Mouse (Mus musculus) adrenal gland, adult 8-10 months (tissue): Measurements from ENCODE around the gene Fryl. TPM values are rescaled to one million over a fixed set of nuclear protein-coding genes. Genes with fewer than 3 reads are reported as not detected.

Experiments used
- DNase-seq: peaks from one replicate; pipeline ENCODE4 v3.0.0; 2022
- total RNA-seq, 4 experiments: library from RNA; stranded (reverse); gene quantifications; 2 replicates each; pipeline ENCODE4 v1.2.4; 2022

Gene Fryl
- 10 to 100 TPM; 39.3 to 67.3 (median 51.1) TPM for total RNA-seq

DNA sequence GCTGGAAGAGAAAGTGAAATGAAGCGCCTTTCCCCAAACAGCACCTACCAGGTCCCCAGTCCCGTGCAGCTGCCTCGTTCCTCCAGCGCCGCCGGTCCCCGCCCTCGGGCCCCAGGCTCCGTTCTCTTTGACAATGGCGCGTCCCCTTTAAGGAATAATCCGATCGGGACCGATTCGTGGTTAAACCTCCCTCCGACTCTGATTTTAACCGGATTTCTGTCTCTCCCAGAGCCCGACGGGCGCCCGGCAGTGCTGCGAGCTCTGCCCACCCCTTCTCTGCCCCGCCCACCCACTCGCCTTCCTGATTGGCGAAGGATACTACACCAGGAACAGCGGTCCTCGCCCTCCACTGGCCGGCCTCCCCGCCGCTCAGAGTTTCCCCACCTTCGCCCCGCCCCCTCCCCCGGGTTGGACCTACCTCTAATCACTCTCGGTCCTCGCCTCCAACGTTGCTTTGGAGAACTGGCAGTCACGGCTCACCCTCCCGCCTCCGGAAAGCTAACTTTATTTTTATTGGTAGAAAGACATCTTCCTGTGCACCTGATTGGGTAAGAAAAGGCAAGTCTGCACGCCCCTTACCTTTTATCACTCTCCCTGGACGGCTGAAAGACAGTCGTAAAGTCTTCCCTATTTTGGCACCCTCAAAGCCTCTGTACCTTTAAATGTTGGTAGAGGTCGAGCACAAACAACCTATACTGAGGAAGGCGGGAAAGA is at the start of gene Fryl:
TSS of gene Fryl (minus strand) at position 268 of the 714 bp plus-strand sequence.
- peak; percentile 96 for DNase-seq

DNA sequence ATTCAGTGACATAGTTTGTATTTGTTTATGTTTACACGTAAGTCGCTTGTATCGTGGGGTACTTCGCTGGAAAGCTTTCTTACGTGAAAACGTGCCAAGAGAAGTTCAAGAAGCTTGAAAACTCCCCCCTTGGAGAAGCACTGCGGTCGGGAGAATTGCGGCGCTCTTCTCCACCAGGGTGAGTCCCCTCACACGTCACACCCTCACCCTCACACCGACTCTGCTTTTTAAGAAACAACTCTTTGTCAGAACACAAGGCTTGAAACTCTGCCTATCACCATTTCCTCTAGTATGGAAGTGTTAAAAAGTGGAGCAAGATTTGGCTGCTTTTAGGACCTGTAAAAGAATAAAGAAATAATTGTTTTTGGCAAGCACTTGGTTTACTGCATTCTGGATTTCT is 48.1 kb upstream of the Fryl start:
- no peak for DNase-seq

DNA sequence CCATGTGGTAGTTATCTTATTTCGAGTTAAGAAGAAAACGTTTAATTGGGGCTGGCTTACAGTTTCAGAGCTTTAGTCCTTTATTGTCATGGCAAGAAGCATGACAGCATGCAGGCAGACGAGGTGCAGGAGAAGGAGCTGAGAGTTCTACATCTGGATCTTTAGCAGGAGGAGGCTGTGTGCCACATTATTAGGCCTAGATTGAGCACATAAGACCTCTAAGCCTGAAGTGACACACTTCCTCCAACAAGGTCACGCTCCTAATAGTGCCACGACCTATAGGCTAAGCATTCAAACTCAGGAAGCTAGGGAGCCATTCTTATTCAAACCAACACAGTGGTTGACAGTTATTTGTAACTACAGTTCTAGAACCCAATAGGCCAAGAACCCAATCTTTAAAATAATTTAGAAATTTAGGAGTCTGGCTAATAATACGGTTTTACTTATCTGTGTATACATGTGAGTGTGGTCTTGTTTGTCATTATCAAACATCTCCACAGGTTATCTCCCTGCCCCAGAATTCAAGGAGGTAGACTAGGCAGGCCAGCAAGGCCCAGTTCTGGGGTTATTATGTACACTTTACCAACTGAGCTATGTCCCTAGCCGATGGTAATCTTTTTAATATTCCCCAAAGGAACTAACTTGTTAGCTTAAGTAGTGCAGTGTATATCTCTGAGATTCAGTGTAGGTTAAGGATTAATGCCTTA is 45.3 kb upstream of the Fryl start:
- DNase-seq: no peak

DNA sequence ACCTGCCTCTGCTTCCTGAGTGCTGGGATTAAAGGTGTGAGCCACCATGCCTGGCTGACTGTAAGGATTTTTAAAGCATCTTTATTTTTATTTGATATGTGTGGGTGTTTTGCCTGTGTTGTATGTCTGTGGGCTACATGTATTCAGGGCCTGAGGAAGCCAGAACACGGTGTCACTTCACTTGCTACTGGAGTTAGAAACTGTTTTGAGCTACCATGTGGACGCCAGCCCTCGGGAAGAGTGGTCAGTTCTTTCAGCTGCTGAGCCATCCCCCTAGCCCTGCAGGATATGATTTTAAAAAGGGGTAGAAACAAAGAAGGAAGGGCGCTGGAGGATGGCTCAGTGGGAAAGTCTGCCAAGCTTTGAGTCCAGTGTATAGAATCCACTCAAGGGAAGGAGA is 39.5 kb upstream of the Fryl start:
- DNase-seq: no peak

DNA sequence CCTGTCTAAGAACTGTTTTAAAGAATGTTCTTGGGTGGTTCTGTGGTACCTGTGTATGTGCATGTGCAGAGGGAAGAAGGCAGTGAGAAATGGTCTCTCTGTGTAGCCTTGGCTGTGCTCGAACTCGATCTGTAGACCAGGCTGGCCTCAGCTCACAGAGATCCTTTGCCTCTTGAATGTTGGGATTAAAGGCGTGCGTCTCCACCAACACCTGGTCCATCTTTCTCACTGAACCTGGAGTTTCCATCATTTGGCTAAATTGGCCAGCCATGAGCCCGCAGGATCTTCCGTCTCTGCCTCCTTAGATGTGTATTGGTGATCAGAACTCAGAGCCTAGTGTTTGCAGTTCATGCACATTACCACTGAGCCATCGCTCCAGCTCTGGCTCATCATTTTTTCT is 38.6 kb upstream of the Fryl start:
- no peak for DNase-seq

DNA sequence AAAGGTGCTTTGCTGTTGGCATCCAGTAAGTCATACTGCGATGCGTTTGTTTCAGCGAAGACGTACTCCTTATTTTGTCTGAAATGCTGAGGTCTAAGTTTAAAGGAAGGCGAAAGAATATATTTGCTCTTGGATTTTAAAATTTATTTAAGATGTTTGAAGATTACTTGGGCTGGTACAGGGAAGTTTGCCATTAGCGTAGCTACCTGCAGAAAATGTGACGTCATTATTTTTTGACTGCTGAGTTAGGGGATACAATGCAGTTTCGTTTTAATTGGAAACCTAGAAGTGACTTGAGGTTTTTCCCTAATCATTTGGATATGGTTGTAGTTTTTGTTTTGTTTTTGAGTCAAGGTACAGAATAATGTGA is 37.0 kb upstream of the Fryl start:
- no peak for DNase-seq

DNA sequence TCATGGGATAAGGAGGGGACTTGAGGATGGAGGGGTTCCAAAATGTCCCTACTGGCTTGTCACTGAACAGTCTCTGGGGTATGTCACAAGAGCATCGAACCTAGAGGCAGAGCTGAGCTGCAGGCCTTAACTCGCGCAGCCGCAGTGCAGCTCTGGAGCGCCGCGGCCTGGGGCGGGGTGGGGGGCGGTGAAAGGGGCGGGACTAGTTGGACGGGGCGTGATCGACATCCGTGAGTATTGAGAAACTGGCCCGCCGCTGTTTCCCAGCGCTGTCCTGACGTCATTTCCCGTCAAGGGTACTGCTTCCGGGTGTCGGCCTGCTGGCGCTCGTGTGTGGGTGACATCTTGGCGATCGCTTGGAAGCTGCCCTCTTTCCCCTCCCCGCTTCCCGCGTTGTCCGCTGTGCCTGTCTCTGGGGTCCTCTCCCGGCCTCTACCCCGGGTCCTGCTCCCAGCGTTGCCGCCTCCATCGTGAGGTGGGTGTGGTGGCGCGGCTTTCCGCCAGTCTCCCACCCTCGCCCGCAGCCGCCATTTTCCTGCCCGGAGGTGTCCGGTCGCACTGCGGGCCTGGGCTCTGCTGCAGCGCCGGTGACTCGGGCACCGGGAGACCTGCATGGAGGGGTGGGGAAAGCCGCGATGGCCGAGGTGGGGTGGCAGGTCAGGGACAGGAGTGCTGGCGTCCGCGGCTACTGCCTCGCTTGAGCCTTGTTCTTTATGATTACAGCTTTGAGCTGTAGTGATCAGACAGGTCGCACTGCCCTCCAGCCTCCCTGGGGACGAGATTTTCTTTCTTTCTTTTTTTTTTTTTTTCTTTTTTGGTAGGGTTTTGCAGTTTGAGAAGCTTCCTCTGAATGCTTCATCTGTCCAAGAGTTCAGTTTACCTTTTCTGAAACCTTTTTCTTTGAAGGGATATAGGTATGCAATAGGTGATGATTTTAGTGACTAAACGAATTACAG is 36.4 kb upstream of the Fryl start, which contains the start of gene Ociad1:
TSS of gene Ociad1 (plus strand) at position 283 of the 956 bp plus-strand sequence.
- DNase-seq: peak; percentile 93

DNA sequence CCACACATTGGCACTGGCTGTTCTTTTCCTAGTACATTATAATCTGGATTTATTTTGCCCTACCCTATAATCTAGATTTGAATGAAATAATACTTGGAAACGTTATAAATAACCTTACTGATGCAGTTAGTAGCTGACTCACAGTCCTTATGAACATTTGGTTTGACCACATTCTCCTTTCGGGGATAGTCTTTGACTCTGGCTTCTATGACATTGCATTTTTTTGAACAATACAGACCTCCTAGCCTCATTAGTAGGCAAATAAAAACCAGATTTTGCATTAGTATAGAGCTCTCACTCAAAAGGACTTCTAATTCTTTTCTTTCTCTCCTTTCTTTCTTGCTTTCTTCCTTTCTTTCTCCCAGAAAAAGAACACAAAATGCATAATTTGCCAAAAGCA is 33.5 kb upstream of the Fryl start:
- no peak for DNase-seq

DNA sequence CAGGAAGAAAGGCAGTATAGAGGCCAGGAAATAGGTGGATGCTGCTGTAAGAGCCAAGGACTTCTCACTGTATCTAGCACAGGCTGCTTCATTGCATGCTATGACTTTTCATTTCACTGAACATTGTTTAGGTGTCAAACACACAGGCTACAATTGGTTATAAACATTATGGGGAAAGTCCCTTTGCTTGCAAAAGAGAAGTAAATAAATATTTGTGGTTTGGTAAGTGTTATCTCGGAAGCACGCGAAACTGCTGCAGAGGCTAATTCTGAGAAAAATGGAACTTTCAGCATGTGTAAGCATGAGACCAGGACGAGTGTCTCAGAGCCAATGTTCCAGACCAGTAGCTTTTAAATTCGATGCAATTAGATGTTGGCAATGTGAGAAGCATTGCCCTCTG is 30.2 kb upstream of the Fryl start:
- DNase-seq: no peak

DNA sequence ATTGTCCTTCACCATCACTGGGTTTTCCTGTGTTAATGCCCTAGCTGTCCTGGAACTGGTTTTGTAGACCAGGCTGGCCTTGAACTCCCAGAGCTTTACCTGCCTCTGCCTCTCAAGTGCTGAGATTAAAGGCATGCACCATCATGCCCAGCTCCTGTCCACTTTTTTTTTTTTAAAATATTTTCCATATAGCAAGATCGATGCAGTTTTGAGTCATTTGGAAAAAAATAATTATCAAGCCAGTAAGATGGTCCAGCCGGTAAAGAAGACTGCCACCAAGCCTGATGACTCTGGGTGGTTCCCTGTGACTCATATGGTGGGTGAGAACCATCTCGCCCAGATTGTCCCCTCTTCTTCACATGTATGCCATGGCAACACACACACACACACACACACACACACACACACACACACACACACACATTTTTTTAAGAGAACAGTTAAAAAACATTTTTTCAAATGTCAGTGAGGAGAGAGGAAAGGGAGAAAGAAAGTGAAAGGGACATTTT is 29.1 kb upstream of the Fryl start:
- DNase-seq: no peak

DNA sequence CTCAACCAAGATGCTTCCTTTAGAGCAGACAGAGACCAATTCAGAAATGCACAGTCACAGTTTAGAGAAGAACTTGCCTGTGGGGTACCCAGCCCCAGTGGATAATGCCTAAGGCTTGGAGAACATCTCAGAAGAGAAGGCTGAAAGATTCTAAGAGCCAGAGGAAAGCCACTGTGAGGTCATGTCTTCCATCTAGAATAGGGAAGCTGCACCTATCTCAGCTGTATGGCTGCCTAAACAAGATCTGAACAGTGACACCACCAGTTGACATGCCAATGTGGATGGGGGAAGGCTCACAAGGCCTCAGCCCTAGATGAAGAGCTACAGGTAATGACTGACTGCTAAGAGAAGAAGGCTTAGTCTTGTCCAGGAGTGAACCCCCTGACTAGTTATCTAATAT is 27.6 kb upstream of the Fryl start:
- no peak for DNase-seq

DNA sequence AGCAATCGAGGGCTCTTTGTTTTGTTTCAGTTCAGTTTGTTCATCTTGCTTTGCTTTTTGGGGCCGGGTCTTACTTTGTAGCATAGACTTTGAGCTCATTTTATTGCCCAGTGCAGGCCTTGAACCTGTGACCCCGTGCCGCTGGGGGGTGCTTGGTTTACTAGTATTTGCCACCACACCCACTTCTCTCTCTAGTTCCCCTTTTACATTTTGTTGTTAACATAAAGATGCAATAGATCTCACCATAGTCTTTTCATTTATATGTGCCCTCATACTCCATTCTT is 24.1 kb upstream of the Fryl start:
- DNase-seq: no peak

DNA sequence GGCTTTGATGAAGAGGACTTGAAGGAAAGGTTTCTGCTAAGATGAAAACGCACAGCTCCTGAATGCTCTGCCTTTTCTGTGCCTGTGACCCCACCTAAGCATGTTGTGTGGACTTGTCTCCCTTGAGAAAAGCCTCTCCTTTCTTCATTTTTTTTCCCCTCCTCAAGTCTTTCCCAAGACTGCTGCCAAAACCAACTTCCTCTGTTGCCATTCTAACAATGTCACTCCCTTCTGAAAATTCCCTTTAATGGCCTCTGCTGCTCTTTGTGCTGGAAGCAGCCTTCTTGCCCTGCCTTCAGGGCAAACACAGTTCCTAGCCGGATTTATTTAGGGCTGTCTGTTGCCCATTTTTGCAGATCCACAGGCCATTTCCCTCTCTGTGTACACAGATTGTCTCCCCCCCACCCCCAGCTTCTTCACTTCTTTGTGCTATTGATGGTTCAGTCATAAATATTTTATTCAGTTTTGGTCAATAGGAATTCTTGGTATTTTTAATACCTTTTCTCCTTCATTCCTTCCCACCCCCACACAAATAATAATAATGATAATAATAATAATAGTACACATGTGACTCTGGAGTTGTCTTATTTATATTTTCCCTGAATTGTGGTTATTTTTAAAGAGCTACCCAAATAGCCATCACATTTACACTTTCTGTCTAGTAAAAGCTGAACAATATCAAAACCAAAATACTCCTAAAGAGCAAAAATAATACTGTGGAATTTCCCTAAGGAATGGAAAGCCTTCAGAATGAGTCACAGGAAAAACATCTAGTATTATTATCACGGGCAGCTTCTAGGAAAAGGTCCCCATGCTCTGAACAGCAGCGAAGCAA is 23.5 kb upstream of the Fryl start:
- DNase-seq: no peak

DNA sequence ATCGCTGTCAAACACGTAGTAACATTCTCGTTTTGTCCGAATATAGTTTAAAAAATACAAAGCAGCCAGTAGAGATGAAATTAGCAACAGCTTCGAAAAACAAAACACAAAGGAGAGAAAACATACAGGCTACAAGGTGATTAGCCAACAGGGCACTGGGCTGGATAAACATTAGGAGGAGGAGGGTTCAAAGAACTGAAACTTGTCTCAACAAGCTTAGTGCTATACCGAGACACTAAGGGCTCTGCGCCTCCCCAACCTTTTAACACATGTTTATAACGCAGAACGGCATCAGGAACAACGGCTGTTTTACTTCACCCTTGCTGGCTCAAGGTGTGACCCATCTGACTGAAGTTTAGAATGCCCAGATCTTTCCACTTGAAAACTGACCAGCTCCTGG is 22.8 kb upstream of the Fryl start:
- DNase-seq: no peak

DNA sequence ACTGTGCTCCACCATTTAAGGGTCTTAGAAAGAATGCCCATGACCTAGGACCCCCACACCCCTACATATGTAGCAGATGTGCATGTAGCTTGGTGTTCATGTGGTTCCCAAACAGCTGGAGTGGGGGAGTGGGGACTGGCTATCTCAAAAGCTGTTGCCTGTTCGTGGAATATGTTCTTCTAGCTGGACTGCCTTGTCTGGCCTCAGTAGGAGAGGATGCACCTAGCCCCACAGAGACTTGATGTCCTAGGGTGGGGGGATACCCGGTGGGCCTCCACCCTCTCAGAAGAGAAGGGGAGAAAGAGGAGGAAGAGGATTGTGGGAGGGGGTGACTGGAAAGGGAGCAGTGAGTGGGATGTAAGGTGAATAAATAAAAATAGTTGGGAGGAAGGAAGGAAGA is 18.5 kb upstream of the Fryl start:
- no peak for DNase-seq

DNA sequence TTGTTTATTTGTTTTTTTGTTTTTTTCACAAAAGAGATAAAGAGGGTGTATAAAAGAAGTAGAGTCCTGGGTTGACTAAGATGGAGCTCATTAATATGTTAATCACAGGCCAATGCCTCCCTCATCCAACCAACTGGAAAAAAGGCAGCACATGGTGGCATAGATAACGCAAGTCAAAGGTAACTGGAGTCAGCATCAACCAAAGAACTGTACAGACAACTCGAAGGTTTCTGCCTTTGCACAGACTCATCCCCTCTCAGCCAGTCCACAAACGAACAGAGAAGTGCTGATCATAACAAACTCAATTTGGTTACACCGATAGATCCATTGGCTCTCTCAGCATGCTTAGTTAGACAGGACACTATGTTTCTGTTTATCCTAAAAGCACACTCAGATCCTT is 16.8 kb upstream of the Fryl start:
- no peak for DNase-seq

DNA sequence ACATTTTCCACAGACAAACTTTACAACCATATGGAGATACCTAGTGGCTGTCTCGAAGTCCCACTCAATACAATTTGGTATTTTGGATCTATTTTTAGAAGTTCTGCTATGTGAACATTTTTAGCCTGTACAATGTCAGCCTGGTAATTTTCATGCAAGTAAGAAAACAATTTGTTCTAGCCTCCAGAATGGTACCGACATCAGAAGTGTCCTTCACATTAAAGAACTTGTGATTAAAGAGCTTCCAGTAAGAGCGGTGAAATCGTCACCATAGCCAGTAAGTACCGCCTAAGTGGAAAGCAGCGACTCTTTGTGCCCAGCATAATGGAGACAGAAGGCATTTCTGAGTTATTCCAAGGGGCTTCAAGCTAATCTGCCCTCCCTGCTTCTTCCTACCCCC is 14.2 kb upstream of the Fryl start:
- no peak for DNase-seq

DNA sequence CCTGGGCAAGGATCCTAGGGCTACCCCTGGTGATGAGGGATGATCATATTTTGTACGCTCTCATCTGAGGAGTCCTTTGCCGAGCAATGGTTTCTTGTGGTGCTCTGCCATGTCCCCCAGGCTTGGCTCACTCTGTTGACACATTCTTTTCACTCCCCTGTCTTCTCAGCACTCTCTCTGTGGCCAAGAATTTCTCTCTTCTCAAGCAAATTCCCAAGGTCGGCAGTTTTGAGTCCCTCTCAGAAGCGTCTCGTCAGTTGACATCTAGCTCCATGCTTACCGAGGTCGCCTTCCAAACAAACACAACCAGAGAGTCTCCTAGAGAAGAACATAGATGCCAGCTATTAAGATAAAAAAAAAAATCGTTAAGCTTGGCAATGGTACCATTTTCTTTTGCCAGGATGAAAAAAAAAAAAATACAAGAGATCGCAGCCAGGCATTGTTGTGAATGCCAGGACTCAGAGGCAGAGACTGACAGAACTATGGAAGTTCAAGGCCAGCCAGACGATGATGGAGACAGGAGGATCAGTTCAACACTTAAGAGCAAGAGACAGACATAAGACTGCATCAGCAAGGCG is 12.3 kb upstream of the Fryl start:
- no peak for DNase-seq

DNA sequence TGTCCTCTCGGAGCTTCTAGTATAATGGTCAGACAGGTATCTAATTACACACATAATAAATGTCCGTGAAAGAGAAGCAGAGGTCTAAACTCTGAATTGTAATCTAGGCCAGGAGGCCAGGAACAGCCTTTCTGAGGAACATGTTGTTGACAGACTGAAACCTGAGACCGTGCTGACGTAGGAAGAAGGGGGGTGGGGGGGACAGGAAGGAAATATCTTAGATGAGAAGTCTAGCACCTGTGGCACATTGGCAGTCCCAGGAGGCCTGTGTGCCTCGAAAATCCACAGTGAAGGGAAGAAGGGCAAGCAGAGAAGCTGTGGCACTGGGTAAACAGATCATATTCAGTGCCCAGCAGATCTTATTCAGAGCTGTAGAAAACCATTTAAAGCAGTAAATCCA is 9.0 kb upstream of the Fryl start:
- DNase-seq: no peak

DNA sequence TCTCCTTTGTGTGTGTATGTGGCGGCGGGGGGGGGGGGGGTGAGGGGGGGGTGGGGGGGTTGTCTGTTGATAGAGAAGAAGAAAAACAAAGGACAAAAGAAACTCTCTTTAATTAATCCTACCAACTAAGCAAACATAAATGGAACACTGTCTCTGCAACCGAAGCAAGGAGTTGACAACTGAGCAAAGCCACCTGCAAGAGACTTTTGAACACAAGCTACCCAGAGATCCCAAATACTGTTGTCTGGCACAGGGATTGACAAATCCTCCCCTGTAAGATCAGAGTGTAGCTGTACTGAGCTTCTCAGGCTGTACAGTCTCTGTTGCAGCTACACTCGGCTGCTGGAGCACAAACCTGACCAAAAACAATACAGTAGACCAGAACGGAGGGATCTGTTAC is 7.7 kb upstream of the Fryl start:
- DNase-seq: no peak

DNA sequence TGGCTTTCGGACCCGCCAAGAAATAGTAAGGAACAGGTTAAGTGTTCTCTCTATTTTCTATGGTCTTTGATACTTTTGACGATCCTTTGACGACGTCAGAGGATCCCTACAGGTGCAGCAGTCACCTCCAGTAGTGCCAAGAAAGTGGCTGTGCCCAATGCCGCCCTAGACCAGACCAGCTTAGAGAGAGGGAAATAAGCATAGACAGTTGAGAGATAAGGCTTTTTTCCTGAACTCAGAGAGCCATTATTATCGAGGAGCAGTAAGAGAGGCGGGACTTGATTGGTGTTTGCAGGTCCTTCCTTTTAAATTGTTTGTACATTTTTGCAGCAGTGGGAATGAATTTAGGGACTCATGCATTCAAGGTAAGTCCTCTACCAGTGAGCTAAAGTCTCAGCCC is 1.3 kb upstream of the Fryl start:
- DNase-seq: no peak

DNA sequence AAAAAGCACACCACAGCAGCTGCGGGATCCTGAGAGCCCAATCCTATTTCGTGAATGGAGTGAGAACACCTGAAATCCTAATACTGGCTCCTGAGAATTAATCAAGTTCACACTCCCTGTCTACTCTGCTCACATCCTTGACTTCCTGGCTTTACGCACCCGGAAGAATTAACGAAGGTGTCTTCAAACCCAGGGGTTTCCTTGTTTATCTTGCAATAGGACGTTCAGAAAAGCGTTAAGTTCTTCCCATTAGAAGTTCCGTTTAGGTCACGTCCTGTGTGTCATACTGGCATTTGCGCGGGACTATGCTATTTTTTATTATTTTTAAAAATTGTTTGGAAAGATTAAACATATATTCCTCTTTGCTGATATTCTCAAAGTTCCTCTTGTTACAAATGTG is 677 bp upstream of the Fryl start:
- DNase-seq: no peak
